Mouse (Mus musculus): ENCODE results near the gene Guca1a.
"Not testable (repeated sequence)": the region's sequence is repeated elsewhere in the genome, so short reads cannot be mapped to it uniquely, and the experiment has no call there.

Guca1a gene

GRCm38 (mm10) chr17:47400451-47400850 lies at the start of gene Guca1a:
Guca1a (minus strand) TSS chr17:47400584.
- DNase-seq (ENCODE audit: low read depth, low spot score): no peak

- no peak for DNase-seq (ENCODE audit: low read depth, low spot score)
These were observed 49.0 kb upstream of the Guca1a start for GRCm38 (mm10) chr17:47449432-47449831.

DNA sequence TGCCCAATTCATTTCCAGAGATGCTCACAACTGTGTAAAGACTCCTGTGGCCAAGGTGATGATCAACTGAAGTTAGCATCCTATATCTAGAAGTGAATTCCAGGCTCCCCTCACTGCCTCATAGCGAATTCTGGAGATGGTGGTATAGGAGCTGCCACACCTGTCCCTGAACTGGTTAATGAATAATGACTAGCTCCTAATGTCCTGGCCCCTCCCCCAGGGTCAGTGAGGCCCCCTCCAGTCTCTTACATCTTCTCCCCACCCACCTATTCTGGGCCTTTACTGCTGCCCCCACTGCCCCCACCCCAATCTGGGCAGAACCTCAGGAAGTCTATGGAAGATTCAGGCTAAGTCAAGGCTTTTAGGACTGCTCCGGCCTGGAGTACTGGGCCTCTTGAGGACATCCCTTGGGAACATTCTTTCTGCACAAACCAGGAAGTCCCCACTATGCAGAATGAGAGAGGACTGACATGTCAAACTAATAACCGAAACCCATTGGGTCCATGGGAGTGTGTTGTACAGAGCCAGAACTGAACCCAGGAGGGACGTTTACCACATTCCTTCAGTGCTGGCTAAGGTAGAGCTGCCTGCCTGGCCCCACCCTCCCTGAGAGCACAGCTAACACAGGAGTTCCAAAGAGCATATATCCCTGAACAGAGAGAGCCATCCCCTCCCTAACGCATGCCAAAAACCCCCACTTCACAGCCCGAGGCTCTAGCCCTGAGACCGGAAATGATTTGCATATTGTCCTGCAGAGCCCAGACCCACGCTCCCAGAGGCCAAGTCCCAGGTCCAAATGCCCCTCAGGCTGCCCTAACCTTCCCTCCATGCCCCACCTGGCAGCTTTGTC lies 48.4 kb upstream of the Guca1a start:
- DNase-seq (ENCODE audit: low read depth, low spot score): no peak

- no peak for DNase-seq (ENCODE audit: low read depth, low spot score)
These were observed 46.2 kb upstream of the Guca1a start for GRCm38 (mm10) chr17:47446561-47446960.

DNA sequence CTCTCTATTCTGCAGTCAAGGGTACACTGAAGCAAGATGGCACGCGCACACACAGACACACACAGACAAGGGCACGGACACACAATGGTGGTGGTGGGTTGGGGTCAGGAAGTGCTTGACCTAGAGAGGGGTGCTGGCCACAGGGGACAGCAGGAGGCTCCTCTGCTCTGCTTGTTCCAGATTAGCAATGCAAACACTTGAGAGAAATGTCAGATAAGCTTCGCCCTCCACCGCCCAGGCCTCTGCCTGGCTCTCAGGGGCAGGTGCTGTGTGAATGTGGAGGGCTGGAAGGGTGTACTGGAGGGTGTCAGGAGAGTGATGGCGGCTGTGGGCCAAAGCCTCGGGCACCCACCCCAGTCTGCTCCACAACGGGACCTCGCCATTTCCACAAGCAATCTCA lies 45.6 kb upstream of the Guca1a start:
- DNase-seq (ENCODE audit: low read depth, low spot score): no peak

GRCm38 (mm10) chr17:47445518-47445917 lies 45.1 kb upstream of the Guca1a start:
- DNase-seq (ENCODE audit: low read depth, low spot score): no peak

DNA sequence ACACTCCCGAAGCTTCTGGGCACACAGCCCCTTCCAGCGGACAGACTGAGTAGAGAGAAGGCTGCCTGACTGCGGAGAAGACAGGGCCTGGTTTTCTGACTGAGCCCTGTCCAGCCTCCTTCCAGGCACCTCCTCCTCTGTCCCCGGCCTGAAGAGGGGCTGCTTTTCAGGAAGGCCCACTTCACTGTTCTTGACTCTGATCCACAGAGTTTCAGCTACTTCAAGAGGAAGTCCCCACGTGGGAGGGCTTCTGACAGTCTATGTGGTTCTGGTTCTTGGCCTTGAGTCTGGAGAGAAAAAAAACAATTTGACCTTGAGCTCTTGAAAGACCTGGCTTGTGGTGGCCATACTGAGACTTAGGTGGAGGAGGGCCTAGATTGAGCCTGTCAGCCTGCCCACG lies 43.7 kb upstream of the Guca1a start:
- no peak for DNase-seq (ENCODE audit: low read depth, low spot score)

DNA sequence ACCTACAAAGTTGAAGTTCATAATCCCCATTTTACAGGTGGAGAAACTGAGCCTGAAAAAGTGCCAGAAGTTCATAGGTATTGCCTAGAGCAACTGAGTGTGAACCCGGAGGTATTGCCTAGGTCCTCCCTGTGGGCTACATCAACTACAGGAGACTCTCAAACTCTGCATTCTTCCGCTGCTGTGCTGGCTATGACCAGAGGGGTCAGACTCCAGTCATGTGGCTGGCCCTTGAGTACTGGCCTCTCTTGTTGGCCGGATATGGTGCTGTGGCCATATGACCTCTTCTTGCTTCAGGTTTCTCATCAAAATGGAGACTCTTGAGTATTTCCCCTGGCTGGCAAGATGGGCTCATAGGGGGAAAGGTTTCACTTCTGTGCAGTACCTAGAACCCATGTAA lies 41.9 kb upstream of the Guca1a start:
- DNase-seq (ENCODE audit: low read depth, low spot score): no peak

GRCm38 (mm10) chr17:47441296-47442051 lies 41.1 kb upstream of the Guca1a start:
- DNase-seq (ENCODE audit: low read depth, low spot score): no peak

- no peak for DNase-seq (ENCODE audit: low read depth, low spot score)
These were observed 40.0 kb upstream of the Guca1a start for GRCm38 (mm10) chr17:47440359-47440890.

DNA sequence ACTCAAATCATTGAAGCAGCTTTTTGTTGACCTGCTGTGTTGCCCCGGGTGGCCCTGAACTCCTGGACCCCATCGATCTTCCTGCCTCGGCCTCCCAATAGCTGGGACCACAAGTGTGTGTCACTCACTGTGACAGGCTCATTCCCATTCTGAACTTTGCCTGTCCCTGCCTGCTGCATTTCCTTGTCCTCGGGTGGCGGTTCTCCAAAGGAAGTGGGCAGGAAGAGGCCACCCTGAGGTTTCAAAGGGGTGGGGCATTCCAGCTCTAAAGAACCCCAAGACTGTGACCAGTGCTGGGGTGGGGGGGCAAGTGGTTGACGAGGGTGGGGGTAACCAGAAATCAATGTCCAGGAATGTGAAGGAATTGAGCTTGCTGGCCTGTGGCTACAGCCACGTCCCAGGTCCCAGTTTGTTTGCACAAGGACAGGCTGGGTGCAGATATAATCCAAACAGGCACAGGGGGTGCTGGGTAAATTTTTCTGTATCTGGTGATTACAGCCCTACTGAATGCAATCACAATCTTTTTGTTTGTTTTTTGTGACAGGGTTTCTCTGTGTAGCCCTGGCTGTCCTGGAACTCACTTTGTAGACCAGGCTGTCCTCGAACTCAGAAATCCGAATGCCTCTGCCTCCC lies 39.1 kb upstream of the Guca1a start:
- no peak for DNase-seq (ENCODE audit: low read depth, low spot score)

DNA sequence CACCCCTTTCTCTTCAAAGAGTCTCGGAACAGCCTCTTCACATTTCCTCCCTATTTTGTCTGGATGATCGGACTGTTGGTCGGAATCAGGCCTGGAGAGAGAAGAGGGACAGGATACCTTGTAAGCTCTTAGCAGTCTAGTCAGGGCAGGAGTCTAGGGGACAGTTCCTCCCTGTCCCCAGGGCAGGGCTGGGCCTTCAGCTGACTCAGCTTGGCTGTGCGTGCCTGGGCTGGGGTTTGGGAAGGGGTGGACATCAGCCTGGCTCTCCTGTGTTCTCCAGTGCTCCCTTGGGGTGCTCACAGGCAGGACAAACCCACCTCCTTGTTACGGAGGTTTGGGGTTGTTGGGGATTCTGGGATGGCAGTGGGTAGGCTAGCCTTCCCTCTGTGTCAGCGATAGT lies 38.2 kb upstream of the Guca1a start:
- DNase-seq (ENCODE audit: low read depth, low spot score): no peak

- no peak for DNase-seq (ENCODE audit: low read depth, low spot score)
These were observed 36.6 kb upstream of the Guca1a start, which contains the start of gene 1700001C19Rik for GRCm38 (mm10) chr17:47436907-47437547. 1700001C19Rik (minus strand) TSS chr17:47437376.

- DNase-seq (ENCODE audit: low read depth, low spot score): no peak
These were observed 35.9 kb upstream of the Guca1a start, which contains the start of gene AI661453 for GRCm38 (mm10) chr17:47436156-47436906. AI661453 (plus strand) TSS chr17:47436615.

DNA sequence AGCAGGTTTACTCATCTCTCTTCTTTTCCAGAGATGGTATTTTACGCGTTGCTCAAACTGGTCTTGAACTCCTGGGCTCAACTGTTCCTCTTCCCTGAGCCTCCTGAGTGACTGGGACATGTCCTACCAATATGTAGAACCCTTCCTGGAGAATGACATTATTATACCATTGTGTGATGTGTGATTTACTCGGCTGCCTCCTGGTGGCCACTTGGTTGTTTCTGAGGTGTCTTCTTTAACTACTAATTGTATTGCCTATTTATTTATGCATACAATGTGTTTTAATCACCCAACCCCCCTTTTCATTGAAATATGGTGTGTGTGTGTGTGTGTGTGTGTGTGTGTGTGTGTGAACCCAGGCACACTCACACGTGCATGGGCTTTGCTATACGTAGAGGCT lies 30.4 kb upstream of the Guca1a start:
- no peak for DNase-seq (ENCODE audit: low read depth, low spot score)

DNA sequence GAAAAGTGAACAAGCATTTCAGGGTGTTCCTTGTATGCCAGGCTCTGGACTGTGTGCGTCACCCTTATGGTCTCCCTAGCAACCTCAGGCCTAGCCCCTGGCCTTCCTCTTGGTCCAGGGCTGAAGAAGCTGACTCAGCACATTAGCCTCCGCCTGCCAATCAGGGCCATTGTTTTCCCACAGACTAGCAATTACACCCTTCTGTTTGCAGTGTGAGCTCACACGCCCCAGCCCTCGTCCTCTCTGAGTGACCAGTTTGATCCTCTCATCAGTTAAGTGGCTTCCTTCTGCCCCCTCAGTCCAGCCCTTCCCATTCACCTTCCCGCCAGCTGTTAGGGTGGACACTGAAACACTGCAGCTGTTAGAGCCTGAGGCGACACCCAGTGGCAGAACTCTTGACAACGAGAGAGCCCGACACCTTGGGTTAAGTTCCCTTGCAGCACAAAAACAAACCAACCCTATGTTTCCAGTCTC lies 28.5 kb upstream of the Guca1a start:
- DNase-seq (ENCODE audit: low read depth, low spot score): no peak

GRCm38 (mm10) chr17:47427316-47427715 lies 26.9 kb upstream of the Guca1a start:
- no peak for DNase-seq (ENCODE audit: low read depth, low spot score)

DNA sequence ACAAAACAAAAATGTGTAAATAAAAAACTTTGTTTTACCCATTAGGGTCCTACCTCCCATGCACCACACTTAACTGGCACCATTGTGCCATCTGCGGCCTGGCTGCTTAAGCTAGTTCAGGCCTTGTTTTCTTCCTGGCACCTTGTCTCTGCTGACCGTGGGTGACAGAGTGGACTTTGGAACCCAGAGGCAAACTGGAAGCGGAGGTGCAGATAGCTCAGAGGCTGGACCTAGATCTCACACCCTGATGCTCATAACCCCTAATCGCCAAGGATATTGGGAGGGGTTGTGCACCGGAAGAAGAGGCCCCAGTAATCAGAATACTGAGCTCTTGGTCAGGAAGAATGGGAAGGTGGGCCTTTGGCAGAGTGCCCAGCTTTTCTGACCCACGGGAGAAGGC lies 23.8 kb upstream of the Guca1a start:
- no peak for DNase-seq (ENCODE audit: low read depth, low spot score)

GRCm38 (mm10) chr17:47422616-47423015 lies 22.2 kb upstream of the Guca1a start:
- DNase-seq (ENCODE audit: low read depth, low spot score): not testable (repeated sequence)

GRCm38 (mm10) chr17:47421566-47421965 lies 21.2 kb upstream of the Guca1a start:
- no peak for DNase-seq (ENCODE audit: low read depth, low spot score)

- DNase-seq (ENCODE audit: low read depth, low spot score): no peak
These were observed 19.8 kb upstream of the Guca1a start for GRCm38 (mm10) chr17:47420195-47420594.
